Mouse (Mus musculus): ENCODE results near the gene Rps24. TPM values are rescaled to one million over a fixed set of nuclear protein-coding genes. Genes with fewer than 3 reads are reported as not detected.
A peak's percentile ranks its signal among the peaks of the same experiment; 100 is the strongest.

The Rps24 gene
- polyA plus RNA-seq, 1 experiment from 2014 or later, result 705 TPM

GRCm38 (mm10) chr14:24493256-24493655 is 6.3 kb downstream of the Rps24 start:
- no peak overlapping the region for H3K4me3 ChIP-seq (ENCODE audit: low read depth, low read length)
- no peak overlapping the region for H3K4me2 ChIP-seq (ENCODE audit: low read depth, low read length)
- H3K4me1 ChIP-seq (ENCODE audit: control insufficient read depth, insufficient read depth, low read length), result peaks cover 27% of the 10 kb centered on the region
- no peak overlapping the region for H3K9ac ChIP-seq (replicated peaks; ENCODE audit: low read depth, low read length)
- no peaks in the 10 kb centered on the region for H3K27me3 ChIP-seq (ENCODE audit: control insufficient read depth, insufficient read depth, low read length)
- H3K9me3 ChIP-seq (ENCODE audit: control insufficient read depth, low read length), result no peaks in the 10 kb centered on the region
- no peak overlapping the region for H3K27ac ChIP-seq (ENCODE audit: low read depth, low read length)
- ATAC-seq (ENCODE audit: low read depth), result no peak
- H3K36me3 ChIP-seq (ENCODE audit: control insufficient read depth, insufficient read depth, low read length), result peaks cover 52% of the 10 kb centered on the region
- WGBS, result 90% methylated on average over 9 of the region's 9 CpGs

GRCm38 (mm10) chr14:24496507-24496906 is 9.6 kb downstream of the Rps24 start:
- WGBS, result 81% methylated on average over 1 of the region's 1 CpGs
- ATAC-seq (ENCODE audit: low read depth), result no peak
- Histone ChIP-seq H3K9me3 (ENCODE audit: control insufficient read depth, low read length) (no peaks in the 10 kb centered on the region), H3K9ac (replicated peaks; ENCODE audit: low read depth, low read length) (no peak overlapping the region), H3K36me3 (ENCODE audit: control insufficient read depth, insufficient read depth, low read length) (peaks cover 58% of the 10 kb centered on the region), H3K4me3 (ENCODE audit: low read depth, low read length) (no peak overlapping the region), H3K4me2 (ENCODE audit: low read depth, low read length) (no peak overlapping the region), H3K4me1 (ENCODE audit: control insufficient read depth, insufficient read depth, low read length) (peaks cover 36% of the 10 kb centered on the region), H3K27ac (ENCODE audit: low read depth, low read length) (no peak overlapping the region), H3K27me3 (ENCODE audit: control insufficient read depth, insufficient read depth, low read length) (no peaks in the 10 kb centered on the region)

- 92% methylated on average over 1 of the region's 1 CpGs for WGBS
- no peak overlapping the region for H3K9ac ChIP-seq (replicated peaks; ENCODE audit: low read depth, low read length)
- H3K4me1 ChIP-seq (ENCODE audit: control insufficient read depth, insufficient read depth, low read length), result peaks cover 29% of the 10 kb centered on the region
- no peak overlapping the region for H3K4me2 ChIP-seq (ENCODE audit: low read depth, low read length)
- no peaks in the 10 kb centered on the region for H3K27me3 ChIP-seq (ENCODE audit: control insufficient read depth, insufficient read depth, low read length)
- no peak overlapping the region for H3K27ac ChIP-seq (ENCODE audit: low read depth, low read length)
- no peak overlapping the region for H3K4me3 ChIP-seq (ENCODE audit: low read depth, low read length)
- no peak for ATAC-seq (ENCODE audit: low read depth)
- no peaks in the 10 kb centered on the region for H3K9me3 ChIP-seq (ENCODE audit: control insufficient read depth, low read length)
- H3K36me3 ChIP-seq (ENCODE audit: control insufficient read depth, insufficient read depth, low read length), result peaks cover 56% of the 10 kb centered on the region
These were observed 10.5 kb downstream of the Rps24 start for GRCm38 (mm10) chr14:24497443-24497842.

- no peaks in the 10 kb centered on the region for H3K9me3 ChIP-seq (ENCODE audit: control insufficient read depth, low read length)
- WGBS, result 67% methylated on average over 5 of the region's 5 CpGs
- no peak overlapping the region for H3K9ac ChIP-seq (replicated peaks; ENCODE audit: low read depth, low read length)
- peaks cover 24% of the 10 kb centered on the region for H3K4me1 ChIP-seq (ENCODE audit: control insufficient read depth, insufficient read depth, low read length)
- peaks cover 48% of the 10 kb centered on the region for H3K36me3 ChIP-seq (ENCODE audit: control insufficient read depth, insufficient read depth, low read length)
- no peak overlapping the region for H3K4me3 ChIP-seq (ENCODE audit: low read depth, low read length)
- no peak overlapping the region for H3K4me2 ChIP-seq (ENCODE audit: low read depth, low read length)
- no peaks in the 10 kb centered on the region for H3K27me3 ChIP-seq (ENCODE audit: control insufficient read depth, insufficient read depth, low read length)
- no peak overlapping the region for H3K27ac ChIP-seq (ENCODE audit: low read depth, low read length)
- ATAC-seq (ENCODE audit: low read depth), result no peak
These were observed 11.8 kb downstream of the Rps24 start for GRCm38 (mm10) chr14:24498561-24499255.

GRCm38 (mm10) chr14:24499478-24499877 is 12.6 kb downstream of the Rps24 start:
- Histone ChIP-seq H3K4me2 (ENCODE audit: low read depth, low read length) (no peak overlapping the region), H3K9ac (replicated peaks; ENCODE audit: low read depth, low read length) (no peak overlapping the region)
- 31% methylated on average over 9 of the region's 9 CpGs for WGBS

GRCm38 (mm10) chr14:24500091-24500844 is 13.3 kb downstream of the Rps24 start:
- H3K4me1 ChIP-seq (ENCODE audit: control insufficient read depth, insufficient read depth, low read length), result peaks cover 15% of the 10 kb centered on the region
- no peaks in the 10 kb centered on the region for H3K9me3 ChIP-seq (ENCODE audit: control insufficient read depth, low read length)
- WGBS, result 21% methylated on average over 18 of the region's 18 CpGs
- H3K27me3 ChIP-seq (ENCODE audit: control insufficient read depth, insufficient read depth, low read length), result no peaks in the 10 kb centered on the region
- peak overlapping the region; percentile 29 for H3K9ac ChIP-seq (replicated peaks; ENCODE audit: low read depth, low read length)
- peaks cover 33% of the 10 kb centered on the region for H3K36me3 ChIP-seq (ENCODE audit: control insufficient read depth, insufficient read depth, low read length)
- H3K4me3 ChIP-seq (ENCODE audit: low read depth, low read length), result no peak overlapping the region
- peak; percentile 75 for ATAC-seq (ENCODE audit: low read depth)
- peak overlapping the region; percentile 29; the same call in 1 of the 2 replicates for H3K4me2 ChIP-seq (ENCODE audit: low read depth, low read length)
- peak overlapping the region; percentile 93 for H3K27ac ChIP-seq (ENCODE audit: low read depth, low read length)

More at GRCm38 (mm10) chr14:24499478-24499877, 12.6 kb downstream of the Rps24 start:
- Histone ChIP-seq H3K4me3 (ENCODE audit: low read depth, low read length) (no peak overlapping the region), H3K27me3 (ENCODE audit: control insufficient read depth, insufficient read depth, low read length) (no peaks in the 10 kb centered on the region), H3K36me3 (ENCODE audit: control insufficient read depth, insufficient read depth, low read length) (peaks cover 40% of the 10 kb centered on the region), H3K9me3 (ENCODE audit: control insufficient read depth, low read length) (no peaks in the 10 kb centered on the region), H3K4me1 (ENCODE audit: control insufficient read depth, insufficient read depth, low read length) (peaks cover 17% of the 10 kb centered on the region), H3K27ac (ENCODE audit: low read depth, low read length) (no peak overlapping the region; the same call in 1 of the 2 replicates)
- ATAC-seq (ENCODE audit: low read depth), result no peak

- Histone ChIP-seq H3K4me1 (ENCODE audit: control insufficient read depth, insufficient read depth, low read length) (peaks cover 15% of the 10 kb centered on the region), H3K9ac (replicated peaks; ENCODE audit: low read depth, low read length) (peak overlapping the region; percentile 29), H3K4me2 (ENCODE audit: low read depth, low read length) (peak overlapping the region; percentile 29; the same call in 1 of the 2 replicates), H3K27me3 (ENCODE audit: control insufficient read depth, insufficient read depth, low read length) (no peaks in the 10 kb centered on the region), H3K36me3 (ENCODE audit: control insufficient read depth, insufficient read depth, low read length) (peaks cover 29% of the 10 kb centered on the region), H3K4me3 (ENCODE audit: low read depth, low read length) (no peak overlapping the region), H3K27ac (ENCODE audit: low read depth, low read length) (peak overlapping the region; percentile 93), H3K9me3 (ENCODE audit: control insufficient read depth, low read length) (no peaks in the 10 kb centered on the region)
- ATAC-seq (ENCODE audit: low read depth), result no peak; the same call in 1 of the 2 replicates
- WGBS, result 13% methylated on average over 8 of the region's 8 CpGs
These were observed 13.9 kb downstream of the Rps24 start for GRCm38 (mm10) chr14:24500845-24501186.

- WGBS, result 21% methylated on average over 4 of the region's 4 CpGs
- no peaks in the 10 kb centered on the region for H3K27me3 ChIP-seq (ENCODE audit: control insufficient read depth, insufficient read depth, low read length)
- H3K4me1 ChIP-seq (ENCODE audit: control insufficient read depth, insufficient read depth, low read length), result peaks cover 15% of the 10 kb centered on the region
- H3K9me3 ChIP-seq (ENCODE audit: control insufficient read depth, low read length), result no peaks in the 10 kb centered on the region
- H3K9ac ChIP-seq (replicated peaks; ENCODE audit: low read depth, low read length), result peak overlapping the region; percentile 29
- peak overlapping the region; percentile 93 for H3K27ac ChIP-seq (ENCODE audit: low read depth, low read length)
- no peak for ATAC-seq (ENCODE audit: low read depth)
- peaks cover 25% of the 10 kb centered on the region for H3K36me3 ChIP-seq (ENCODE audit: control insufficient read depth, insufficient read depth, low read length)
- no peak overlapping the region for H3K4me2 ChIP-seq (ENCODE audit: low read depth, low read length)
- no peak overlapping the region for H3K4me3 ChIP-seq (ENCODE audit: low read depth, low read length)
These were observed 14.3 kb downstream of the Rps24 start for GRCm38 (mm10) chr14:24501256-24501655.

Data from neural tube, embryonic 14.5 days (tissue).